Mouse (Mus musculus): ENCODE results near the gene Calml4.
"Not testable (repeated sequence)": the region's sequence is repeated elsewhere in the genome, so short reads cannot be mapped to it uniquely, and the experiment has no call there.

Gene Calml4

DNA sequence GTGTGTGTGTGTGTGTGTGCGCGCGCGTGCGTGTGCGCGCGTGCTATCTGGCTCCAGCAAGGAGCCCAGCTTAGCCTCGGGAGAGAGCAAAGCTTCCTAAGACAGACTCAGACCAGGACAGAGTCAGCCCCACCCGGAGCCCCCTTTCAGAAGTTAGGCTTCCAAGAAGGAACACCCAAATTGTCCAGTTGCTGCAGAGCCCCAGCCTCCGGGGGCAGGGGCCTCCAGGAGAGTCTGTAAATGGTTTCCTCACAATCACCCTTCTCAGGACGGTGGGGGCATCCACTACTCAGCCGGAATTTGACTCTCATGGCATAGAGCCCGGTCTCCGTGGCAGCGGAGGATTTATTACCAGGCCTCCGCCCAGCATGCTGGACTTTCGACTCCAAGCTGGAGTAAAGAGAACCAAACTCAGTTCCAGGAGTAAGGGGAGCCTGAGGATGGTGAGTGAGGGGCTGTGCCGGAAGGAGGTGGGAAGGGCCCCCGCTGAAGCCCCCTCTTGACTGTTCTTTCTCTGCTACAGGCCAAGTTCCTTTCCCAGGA, at the start of gene Calml4:
Calml4 (plus strand) TSS at position 362 of the 543 bp plus-strand sequence.
- peak; percentile 73 for DNase-seq (ENCODE audit: low spot score)

DNA sequence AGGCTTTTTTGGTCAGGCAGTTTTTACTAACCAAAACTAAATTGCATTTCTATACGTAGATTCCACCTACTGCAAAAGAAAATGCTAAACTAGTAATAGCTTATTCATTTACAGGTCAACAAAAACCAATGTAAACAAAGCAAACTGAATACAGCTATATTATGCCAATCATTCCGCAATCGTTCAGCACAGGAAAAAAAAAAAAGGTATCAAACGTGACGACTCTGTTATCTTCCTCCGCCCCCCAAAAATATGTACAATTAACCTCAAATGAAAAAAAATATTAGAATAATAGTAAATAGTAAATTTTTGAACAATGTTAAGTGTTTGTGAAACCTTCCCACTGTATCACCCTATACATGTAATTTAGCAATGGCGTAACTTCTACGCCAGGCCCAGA, 47.8 kb upstream of the Calml4 start:
- DNase-seq (ENCODE audit: low spot score), result no peak

DNA sequence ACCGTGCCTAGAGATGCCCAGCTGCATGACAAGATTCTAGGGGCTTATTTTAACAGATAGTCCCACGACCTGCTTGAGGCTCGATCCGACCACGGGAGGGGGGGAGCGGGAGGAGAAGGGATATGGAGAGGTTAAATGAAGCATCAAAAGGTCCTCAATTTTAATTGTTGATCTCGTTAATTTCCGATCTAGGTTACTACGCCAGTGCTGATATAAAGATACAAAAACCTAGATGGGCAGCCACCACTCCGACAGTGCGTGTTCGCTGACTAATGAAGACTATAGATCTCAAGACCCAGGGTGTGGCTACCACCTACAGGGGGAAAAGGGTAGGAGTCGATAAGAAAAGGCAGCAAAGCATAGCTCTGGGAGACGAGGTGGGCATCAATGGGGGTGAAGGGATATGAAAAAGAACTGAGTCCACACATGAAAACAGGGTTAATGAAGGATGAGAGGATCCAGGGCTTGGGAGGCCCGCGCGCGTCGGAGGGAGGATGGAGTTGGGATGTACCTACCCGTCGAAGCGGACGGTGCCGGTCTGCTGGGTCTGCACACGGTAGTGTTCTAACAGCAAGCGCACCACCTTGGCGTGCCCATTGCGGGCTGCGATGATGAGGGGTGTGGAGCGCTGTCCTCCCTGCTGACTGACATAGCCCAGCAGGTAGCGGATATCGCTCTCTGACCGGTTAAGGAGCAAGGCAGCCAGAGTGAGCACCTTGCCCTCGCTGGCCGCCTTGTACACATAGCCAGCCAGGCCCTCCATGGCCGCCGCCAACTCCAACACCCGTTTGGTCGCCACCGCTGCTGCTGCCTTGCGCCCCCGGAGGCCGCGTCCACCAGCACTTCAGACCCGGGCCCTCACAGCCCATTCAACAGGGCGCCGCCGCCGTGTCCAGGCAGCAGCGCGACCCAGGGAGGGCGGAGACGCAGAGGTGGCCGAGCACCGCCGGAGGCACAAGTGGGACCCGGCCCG, 47.1 kb upstream of the Calml4 start:
- no peak for DNase-seq (ENCODE audit: low spot score)

DNA sequence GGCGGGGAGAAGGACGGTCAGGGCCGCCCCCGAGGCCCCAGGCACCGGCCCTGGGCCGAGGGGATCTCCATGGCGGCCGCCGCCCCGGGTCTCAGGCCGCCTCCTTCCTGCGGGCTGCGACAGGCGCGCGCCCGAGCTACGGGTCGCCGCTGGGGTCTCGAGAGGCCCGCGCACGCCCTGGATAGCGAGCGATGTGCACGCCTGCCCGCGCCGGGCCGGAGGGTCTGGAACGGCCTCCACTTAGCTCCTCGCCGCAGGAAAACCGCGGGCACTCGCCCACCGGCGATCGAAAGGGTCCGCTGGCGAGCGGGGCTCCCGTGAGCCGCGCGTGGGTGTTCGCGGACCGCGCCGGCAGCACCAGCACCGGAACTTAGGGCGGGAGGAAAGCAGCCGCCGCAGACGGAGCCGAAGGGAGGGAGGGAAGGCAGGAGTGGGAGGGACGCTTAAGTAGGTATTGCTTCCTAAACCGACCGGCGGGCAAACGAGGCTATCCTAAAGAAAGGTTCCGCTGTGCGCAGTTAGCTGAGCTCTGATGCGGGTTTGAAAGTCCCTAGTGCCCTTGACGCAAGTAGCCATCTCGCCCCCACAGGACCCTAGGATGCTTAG, 46.3 kb upstream of the Calml4 start, which contains the start of gene Fem1b:
Fem1b (minus strand) TSS at position 419 of the 606 bp plus-strand sequence.
- peak; percentile 92 for DNase-seq (ENCODE audit: low spot score)

DNA sequence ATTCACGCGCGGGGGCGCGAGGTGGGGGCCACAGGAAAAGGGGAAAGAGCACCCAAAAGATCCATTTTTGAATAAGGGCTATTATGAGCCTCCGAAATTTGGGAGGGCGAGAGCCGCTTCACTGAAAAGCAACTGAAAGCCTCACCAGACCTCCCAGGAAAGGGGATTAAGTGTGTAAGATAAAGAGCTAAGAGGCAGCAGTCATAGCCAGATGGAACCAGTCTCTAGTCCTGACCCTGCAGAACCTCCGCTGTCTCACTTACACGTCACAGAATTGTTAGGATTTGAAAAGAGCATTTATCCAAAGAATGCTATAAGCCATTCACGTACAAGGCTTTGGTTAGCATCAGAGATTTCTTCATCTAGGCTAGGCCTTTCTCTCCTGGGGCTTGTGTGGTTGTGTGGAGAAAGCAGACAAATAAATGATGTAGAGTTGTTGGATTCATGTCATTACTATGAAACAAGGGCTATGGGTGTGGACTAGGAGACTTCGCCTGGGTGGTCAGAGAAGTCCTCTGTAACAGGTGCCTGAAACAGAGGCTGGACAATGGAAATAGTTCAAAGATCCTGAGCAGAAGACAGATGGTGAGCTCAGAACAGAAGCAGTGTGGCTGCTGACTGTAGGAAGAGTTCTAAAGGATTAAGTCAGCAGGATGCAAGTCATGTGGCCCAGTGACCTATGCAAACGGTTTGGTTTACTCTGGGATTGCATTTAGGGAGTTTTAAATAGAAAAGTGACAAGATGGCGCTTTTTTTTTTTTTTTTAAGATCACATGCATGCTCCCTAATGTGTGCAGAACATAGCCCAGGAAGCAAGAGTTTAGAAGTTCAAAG, 45.4 kb upstream of the Calml4 start:
- DNase-seq (ENCODE audit: low spot score), result no peak

DNA sequence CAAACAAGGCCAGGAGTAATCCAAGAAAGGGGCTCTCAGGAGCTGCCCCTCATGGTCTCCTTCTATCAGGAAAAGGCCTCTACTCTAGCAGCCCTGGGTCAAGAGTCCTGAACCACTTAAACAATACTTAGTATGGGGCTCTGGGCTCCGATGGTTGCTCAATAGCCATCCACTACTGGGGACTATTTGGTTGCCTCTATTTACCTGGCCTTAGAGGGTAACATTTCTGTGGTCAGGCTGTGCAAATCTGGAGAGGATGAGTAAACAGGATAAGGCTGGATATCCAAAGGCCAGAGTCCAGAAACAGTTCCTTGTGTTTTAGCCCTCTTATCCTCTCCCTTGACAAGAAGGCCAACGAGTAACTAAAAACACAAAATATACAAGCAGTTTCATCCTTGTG, 43.1 kb upstream of the Calml4 start:
- peak; percentile 87 for DNase-seq (ENCODE audit: low spot score)

DNA sequence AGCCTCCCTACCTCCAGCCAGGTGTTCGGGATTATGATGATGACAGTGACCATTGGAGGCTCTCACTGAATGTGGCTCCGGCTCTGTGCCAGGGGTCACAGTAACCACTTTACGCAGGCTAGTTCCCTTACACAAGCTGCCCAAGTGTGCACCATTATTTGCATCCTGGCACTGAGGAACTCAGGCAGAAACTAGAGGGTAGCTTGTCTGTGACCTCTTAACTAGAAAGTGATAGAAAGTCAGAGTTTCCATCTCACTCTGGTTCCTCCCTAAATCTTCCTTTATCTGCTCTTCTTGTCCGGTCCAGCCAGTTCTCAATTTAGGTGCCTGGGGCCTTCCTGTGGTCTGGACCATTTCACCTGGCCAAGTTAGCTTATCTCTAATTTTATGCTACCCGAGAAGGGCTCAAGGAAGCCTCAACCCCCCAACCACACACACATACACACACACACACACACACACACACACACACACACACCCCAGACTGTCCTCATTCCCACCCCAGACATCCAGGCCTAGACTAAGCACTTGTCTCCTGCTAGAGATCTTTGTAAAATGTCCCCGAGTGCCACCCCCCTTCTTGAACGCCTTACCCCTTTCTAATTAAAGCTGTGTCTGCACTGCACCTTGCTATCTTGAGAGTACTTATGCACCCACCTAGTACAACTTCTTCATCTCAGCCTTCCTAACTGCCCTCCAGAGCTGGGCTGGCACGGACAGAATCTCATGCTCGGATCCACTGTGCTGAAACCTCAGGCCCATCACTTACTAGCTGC, 41.4 kb upstream of the Calml4 start:
- DNase-seq (ENCODE audit: low spot score), result no peak

DNA sequence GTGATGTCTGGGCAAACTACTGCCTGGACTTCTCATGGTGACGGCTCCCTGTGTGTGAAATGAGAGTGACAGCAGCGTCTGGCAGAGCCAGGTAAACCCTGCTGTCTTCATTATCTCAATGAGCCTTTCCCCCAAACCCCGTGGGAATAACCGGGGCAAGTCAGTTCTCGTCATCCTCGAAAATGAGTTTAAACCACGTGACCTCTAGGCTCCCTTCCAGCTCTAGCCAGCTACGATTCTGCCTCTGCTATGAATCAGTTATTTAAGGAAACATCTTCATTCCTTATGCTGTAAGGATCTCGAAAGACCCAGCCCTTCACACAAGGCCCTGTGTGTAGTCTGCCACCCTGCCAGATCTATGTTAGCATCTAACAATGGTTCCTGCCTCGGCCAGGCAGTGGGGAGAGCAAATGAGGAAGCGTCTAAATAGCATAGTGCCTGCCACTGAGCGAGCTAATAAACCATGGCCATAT, 40.7 kb upstream of the Calml4 start:
- no peak for DNase-seq (ENCODE audit: low spot score)

DNA sequence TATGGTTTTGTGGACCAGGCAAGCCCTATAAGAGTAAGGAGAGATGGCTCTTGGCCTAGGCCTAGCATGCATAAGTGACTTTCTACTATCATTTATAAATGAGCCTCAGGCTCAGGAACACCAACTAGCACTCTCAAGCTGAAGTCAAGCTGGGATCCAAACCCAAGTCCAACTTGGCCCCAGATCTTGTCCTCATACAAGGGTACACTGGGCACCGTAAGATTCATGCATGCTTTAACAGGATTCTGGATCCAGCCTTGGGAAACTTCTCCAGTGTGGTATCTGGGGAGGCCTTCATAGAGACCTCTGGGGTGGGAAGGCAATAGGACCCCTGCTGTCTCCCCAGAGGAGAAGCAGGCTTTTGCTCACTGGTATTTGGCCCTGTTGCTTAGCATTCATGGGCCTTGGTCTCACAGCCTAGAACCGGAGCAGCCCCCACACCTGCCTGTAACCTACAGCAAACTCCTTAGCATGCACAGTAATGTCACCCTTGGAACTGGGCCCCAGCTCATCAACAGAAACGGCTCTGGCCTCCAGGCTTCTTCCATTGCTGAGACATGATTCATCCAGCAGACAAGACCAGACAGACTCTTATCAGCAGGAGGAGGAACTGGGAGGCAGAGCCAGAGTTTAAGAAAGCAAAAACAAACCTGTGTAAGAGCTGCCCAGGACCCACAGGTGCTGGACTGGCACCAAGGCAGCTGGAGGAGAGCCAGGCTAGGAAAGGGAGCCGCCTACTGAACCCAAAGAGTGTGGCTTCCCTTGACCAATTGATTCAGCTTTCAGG, 39.9 kb upstream of the Calml4 start:
- DNase-seq (ENCODE audit: low spot score), result peak; percentile 50

DNA sequence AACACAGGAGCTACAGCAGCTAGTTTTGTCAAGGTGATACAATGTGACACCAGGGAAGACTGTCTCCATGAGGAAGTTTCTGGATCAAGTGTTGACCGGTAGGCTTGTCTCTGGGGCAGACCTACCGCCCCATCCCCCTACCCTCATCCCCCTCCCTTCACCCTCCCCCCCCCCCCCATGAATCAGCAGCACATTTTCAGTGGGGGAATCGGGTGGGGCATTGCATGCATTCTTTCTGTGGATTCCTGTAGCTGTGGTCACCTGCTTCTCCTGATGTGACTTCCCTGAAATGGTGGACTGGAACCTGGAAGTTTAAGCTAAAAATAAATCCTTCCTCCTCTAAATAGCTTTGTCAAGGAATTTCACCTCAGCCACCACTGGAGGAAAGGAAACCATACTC, 38.4 kb upstream of the Calml4 start:
- no peak for DNase-seq (ENCODE audit: low spot score)

DNA sequence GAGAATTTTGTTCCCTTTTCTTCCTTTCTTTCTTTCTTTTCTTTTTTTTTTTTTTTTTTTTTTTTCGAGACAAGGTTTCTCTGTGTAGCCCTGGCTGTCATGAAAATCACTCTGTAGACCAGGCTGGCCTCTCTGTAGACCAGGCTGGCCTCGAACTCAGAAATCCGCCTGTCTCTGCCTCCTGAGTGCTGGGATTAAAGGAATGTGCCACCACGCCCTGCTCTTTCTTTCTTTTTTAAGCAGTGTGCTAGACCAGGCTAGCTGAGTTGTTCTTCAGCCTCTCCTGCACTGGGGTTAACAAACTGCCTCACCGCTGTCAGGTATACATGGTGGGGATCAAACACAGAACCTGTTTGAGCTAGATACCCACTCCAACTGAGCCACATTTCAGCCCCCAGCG, 38.0 kb upstream of the Calml4 start:
- DNase-seq (ENCODE audit: low spot score), result not testable (repeated sequence)

DNA sequence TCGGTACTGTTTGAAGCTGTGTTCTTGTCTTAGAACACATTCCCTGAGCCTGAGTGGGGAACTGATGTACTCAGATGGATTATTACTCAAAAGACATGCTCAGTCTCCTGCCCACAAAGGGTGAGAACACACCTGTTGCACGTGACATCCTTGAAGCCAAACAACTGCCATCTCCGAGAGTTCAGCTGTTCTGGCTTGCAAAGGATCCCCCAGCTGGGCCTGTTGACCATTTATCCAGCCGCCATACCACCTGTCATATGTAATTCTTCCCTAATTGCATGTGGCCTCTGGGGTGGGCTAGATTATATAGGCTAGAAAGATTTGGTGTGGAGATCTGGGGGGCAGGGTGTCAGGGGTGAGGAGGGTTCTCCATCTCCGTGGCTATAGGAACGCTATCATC, 37.1 kb upstream of the Calml4 start:
- no peak for DNase-seq (ENCODE audit: low spot score)

DNA sequence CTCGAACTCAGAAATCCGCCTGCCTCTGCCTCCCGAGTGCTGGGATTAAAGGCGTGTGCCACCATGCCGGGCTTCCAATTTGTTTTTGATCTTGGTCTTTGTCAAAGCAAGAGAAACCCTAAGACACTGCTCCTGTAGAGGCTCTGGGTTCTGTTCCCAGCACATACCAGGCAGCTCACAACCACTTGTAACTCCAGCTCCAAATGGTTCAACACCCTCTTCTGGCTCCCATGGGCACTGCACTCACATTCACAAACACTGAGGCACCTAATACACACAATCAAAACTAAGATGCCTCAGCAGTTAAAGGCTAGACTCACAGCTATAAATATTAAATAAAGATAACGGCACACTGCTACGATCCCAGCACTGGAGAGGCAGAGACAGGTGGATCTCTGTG, 36.1 kb upstream of the Calml4 start:
- DNase-seq (ENCODE audit: low spot score), result no peak

DNA sequence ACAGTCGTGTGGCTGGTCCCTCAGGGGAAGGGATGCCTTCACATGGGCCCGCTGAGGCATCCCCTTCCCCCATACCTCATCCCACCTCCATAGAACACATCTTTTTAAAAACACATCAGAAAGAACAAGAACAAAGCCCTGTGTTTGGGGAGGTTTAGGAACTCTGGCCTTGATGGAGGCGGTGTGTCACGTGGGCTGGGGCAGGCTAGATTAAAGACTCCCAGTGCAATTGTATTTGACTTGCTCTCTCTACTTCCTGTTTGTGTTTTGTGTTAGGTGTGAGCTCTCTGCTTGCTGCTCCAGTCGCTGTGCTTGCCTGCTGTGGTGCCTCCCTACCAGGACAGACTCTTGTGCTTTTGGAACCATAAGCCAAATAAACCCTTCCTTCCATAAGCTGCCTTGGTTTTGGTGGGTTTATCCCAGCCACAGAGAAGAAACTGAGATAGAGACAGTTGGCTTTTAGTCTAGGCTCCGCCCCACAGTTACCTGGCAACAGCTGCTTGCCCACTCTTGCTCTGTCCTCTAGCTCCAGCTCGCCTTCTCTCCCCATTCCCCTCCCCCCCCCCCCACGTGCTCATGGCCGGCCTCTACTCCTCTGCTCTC, 32.0 kb upstream of the Calml4 start:
- DNase-seq (ENCODE audit: low spot score), result no peak

DNA sequence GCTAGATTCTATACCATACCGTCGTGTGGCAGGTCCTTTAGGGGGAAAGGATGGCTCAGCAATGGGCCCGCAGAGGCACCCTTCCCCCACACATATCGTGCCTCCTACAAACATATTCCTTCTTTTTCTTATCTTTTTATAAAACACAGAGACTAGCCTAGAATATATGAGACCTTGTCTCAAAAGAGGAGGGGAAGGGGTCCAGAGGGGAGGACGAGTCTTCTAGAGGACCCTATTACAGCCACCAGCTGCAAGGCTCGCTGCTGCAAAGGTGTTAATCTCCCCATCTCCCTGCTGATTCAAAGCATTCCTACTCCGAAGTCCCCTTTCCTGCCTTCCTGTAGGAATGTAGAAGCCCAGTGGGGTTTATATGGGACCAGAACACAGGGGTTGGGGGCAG, 31.4 kb upstream of the Calml4 start:
- no peak for DNase-seq (ENCODE audit: low spot score)

DNA sequence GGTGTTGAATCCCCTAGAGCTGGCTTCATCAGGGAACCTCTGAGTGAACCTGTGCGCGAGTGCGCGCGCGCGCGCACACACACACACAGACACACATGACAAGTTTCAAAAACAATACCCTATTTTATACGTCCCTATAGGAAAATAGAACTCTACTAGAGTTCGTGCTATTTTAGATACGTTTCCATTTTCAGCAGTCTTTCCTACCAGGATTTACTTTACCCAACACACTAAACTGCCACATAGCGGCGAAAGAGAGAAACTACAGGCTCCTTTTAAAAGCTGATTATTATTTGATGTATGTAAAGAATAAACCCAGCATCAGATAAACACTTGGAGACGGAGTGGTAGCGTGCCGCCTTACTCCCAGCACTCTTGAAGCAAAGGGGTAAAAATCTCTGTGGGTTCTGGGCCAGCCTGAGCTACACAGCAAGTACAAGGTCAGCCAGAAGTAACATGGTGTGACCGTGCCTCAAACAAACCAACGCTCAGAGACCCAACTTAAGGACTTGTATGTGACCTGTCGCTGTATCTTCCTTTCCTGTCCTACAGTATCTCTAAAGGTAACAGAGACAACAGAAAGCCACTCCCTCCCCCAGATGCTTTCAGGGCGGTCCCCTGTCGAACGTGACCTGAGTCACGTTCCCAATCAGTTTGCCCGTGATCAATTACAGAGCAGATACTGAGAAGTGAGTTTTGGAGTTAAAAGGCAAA, 29.8 kb upstream of the Calml4 start:
- peak; percentile 57 for DNase-seq (ENCODE audit: low spot score)

DNA sequence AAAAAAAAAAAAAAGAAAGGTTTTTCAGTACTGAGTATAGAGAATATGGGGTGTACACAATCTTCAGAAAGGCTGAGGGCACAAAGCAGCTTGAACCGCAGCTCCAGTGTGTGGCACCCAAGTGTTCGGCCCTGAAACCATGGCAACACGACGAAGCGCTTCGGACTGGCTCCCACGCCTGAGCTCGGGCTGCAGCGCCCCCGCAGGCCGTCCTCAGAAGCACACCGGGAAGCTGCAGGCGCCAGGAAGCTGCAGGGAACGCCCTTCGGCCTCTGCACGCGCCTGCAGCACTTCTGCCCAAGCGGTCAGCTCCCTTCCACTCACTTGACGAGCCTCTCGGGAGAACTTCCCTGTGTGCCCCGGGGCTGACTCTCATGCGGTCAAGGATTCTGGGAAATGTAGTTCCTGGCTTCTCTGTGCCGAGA, 29.2 kb upstream of the Calml4 start:
- DNase-seq (ENCODE audit: low spot score), result peak; percentile 98

DNA sequence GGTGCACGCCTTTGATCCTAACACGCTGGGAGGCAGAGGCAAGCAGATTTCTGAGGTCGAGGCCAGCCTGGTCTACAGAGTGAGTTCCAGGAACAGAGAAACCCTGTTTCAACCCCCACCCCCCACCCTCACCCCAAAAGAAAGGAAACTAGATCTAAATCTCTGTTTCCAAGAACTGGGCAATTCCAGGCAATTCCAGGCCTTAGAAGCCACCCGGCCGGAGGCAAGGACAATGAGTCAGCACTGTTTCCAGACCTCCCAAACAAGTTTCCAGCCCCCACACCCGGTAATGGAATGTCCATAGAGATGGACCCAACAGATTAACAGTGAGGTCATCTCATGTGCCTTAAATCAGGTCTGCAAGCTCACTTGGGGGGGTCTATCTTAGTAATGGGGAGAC, 28.0 kb upstream of the Calml4 start:
- no peak for DNase-seq (ENCODE audit: low spot score)

DNA sequence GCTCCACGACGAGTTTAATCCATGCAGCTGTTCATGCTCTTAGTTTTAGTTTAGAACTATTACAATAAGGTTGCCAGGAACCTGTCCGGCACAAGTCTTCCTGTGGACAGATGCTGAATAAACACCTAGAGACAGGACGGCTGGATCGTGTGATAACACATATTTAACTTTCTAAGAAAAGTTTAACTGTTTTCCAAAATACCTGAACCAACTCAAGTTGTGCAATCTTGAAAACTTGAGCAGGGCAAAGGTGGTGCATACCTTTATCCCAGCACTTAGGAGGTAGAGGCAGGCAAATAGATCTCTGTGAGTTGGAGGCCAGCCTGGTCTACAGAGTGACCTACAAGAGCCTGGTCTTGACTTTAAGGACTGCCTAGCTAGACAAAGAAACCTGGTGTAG, 23.0 kb upstream of the Calml4 start:
- DNase-seq (ENCODE audit: low spot score), result no peak

Data from lung, postnatal 25 days (tissue).